Mouse (Mus musculus): ENCODE results near the gene Tmem132a.

GRCm38 (mm10) chr19:10816462-10816861 is 53.3 kb downstream of the Tmem132a start:
- TF ChIP-seq CHD2 (IDR thresholded peaks at IDR 0.05; ENCODE audit: low read length) (no peak), GATA1 (IDR thresholded peaks at IDR 0.05; ENCODE audit: low read depth, low read length) (no peak), CTCF (IDR thresholded peaks at IDR 0.05 in 2 of 3, conservative IDR thresholded peaks at IDR 0.05 in 1 of 3; ENCODE audit: control insufficient read depth in 1 of 3, insufficient read depth in 1 of 3, low read depth in 2 of 3, low read length in 3 of 3, poor library complexity in 1 of 3, severe bottlenecking in 1 of 3) (no peak), POLR2A (IDR thresholded peaks at IDR 0.05; ENCODE audit: control insufficient read depth in 1 of 2, insufficient read depth in 1 of 2, low read depth in 1 of 2, low read length in 2 of 2, poor library complexity in 1 of 2) (no peak), ZNF384 (IDR thresholded peaks at IDR 0.05; ENCODE audit: low read depth, low read length) (no peak), EP300 (IDR thresholded peaks at IDR 0.05; ENCODE audit: low read depth in 1 of 2, low read length in 2 of 2) (no peak), CHD1 (IDR thresholded peaks at IDR 0.05; ENCODE audit: low read depth, low read length) (no peak), USF2 (IDR thresholded peaks at IDR 0.05; ENCODE audit: borderline replicate concordance in 1 of 2, insufficient read depth in 1 of 2, low read depth in 1 of 2, low read length in 2 of 2) (no peak), USF1 (IDR thresholded peaks at IDR 0.05; ENCODE audit: low read depth, low read length) (no peak), ZC3H11A (IDR thresholded peaks at IDR 0.05; ENCODE audit: low read depth, low read length) (no peak), E2F4 (IDR thresholded peaks at IDR 0.05; ENCODE audit: borderline replicate concordance, low read depth, low read length) (no peak)

All from MEL (cell line).